Mouse (Mus musculus) E14TG2a.4 (cell line): ENCODE measurements around the gene Grin2a.

Experiments
- CTCF ChIP-seq: conservative IDR thresholded peaks from 2 replicates; pipeline ENCODE4 v1.5.1; 2014; ENCODE audit warnings: low read length
- NANOG ChIP-seq: IDR thresholded peaks from 2 replicates; pipeline ENCODE4 v1.6.1; 2014; ENCODE audit warnings: borderline replicate concordance, low read length, mixed read lengths
- POU5F1 ChIP-seq: IDR thresholded peaks from 2 replicates; pipeline ENCODE4 v1.6.1; 2014; ENCODE audit warnings: low read length, borderline replicate concordance

GRCm38 (mm10) chr16:9567286-9567685, 428.1 kb downstream of the Grin2a start:
- no peak for TF ChIP-seq CTCF
- TF ChIP-seq POU5F1: no peak
- no peak for TF ChIP-seq NANOG
